Mouse (Mus musculus): Measurements from ENCODE around the gene Clec4g.

GRCm38 (mm10) chr8:3711646-3712045 lies 8.8 kb downstream of the Clec4g start:
- TF ChIP-seq POLR2A (IDR thresholded peaks at IDR 0.05; ENCODE audit: extremely low read depth, insufficient read depth, low read length) (no peak), CTCF (IDR thresholded peaks at IDR 0.05; ENCODE audit: low read depth, low read length) (no peak)

Data from liver, adult 2 months (tissue).